Comparison of ENCODE assay signal across 8 mouse cellular contexts in the genomic region with DNA sequence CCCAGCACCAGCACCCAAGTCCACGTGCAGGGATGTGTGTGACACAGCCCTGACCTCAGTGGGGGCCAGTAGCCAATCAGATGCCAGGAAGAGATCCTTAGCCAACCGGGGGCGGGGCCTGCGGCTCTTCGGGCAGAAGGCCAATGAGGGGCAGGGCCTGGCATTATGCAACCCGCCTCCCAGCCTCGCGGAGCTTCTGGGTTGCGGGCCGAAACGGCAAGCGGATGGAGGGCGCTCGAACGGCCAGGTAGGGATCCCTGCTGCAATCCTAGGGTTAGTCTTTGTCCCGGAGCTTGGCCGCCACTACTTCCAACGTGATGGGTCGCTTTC. TPM values are rescaled to one million over a fixed set of nuclear protein-coding genes. Genes with fewer than 3 reads are reported as not detected.
DNase-seq lines count a peak whose midpoint lies in the region; ATAC-seq and TF ChIP-seq lines count a peak whose summit lies in the region.

No protein-coding gene starts in this region.

- peak overlapping the region; percentile 72 for H3K4me2 ChIP-seq in forebrain, embryonic 12.5 days
- H3K4me2 ChIP-seq in heart, postnatal 0 days (ENCODE audit: low read depth, low read length): peak overlapping the region; percentile 71
- peak overlapping the region; percentile 94 for H3K4me2 ChIP-seq in liver, postnatal 0 days (ENCODE audit: low read depth, low read length)
- peak overlapping the region; percentile 93 for H3K4me2 ChIP-seq in neural tube, embryonic 13.5 days

- peak overlapping the region; percentile 87 for H3K27ac ChIP-seq in forebrain, embryonic 12.5 days
- peak overlapping the region; percentile 99 for H3K27ac ChIP-seq in heart, postnatal 0 days (ENCODE audit: low read depth)
- H3K27ac ChIP-seq in liver, postnatal 0 days (ENCODE audit: low read depth): peak overlapping the region; percentile 100
- H3K27ac ChIP-seq in neural tube, embryonic 13.5 days (replicated peaks): peak overlapping the region; percentile 89

- WGBS in forebrain, embryonic 12.5 days: 1% methylated on average over 19 of the region's 19 CpGs
- under 1% methylated on average over 19 of the region's 19 CpGs for WGBS in heart, postnatal 0 days
- under 1% methylated on average over 19 of the region's 19 CpGs for WGBS in liver, postnatal 0 days (ENCODE audit: insufficient replicate concordance)
- WGBS in neural tube, embryonic 13.5 days: 0% methylated on average over 19 of the region's 19 CpGs

- peak; percentile 88 for DNase-seq in CD8-positive naive resting alpha-beta T cell, adult 2 months (ENCODE audit: low read depth in 2 of 2, low spot score in 2 of 2)
- DNase-seq in c-Kit-positive CD71-negative TER-119-negative erythroid progenitor cells, embryonic 14.5 days (ENCODE audit: low read depth): peak; percentile 95
- peak; percentile 96 for DNase-seq in heart, postnatal 0 days (ENCODE audit: low spot score)
- peak; percentile 98 for DNase-seq in layer of hippocampus, adult 11-12 months (ENCODE audit: low spot score)
- DNase-seq in liver, postnatal 0 days: peak; percentile 98
- peak; percentile 94 for DNase-seq in telencephalon, adult 2 months (ENCODE audit: low read depth, low spot score)

- H3K4me1 ChIP-seq in forebrain, embryonic 12.5 days: peaks cover 69% of the 10 kb centered on the region
- peaks cover 16% of the 10 kb centered on the region for H3K4me1 ChIP-seq in heart, postnatal 0 days (ENCODE audit: control insufficient read depth, insufficient read depth)
- H3K4me1 ChIP-seq in liver, postnatal 0 days (ENCODE audit: insufficient read depth): peaks cover 38% of the 10 kb centered on the region
- peaks cover 71% of the 10 kb centered on the region for H3K4me1 ChIP-seq in neural tube, embryonic 13.5 days (replicated peaks)

- ATAC-seq in forebrain, embryonic 12.5 days (ENCODE audit: low FRiP score): peak; percentile 54
- ATAC-seq in heart, postnatal 0 days (ENCODE audit: insufficient read depth, low read depth): peak; percentile 16
- ATAC-seq in liver, postnatal 0 days: peak; percentile 34
- peak; percentile 5 for ATAC-seq in neural tube, embryonic 13.5 days (ENCODE audit: low read depth)

- H3K9ac ChIP-seq in forebrain, embryonic 12.5 days: peak overlapping the region; percentile 44
- peak overlapping the region; percentile 66 for H3K9ac ChIP-seq in heart, postnatal 0 days (replicated peaks; ENCODE audit: low read depth, low read length)
- H3K9ac ChIP-seq in liver, postnatal 0 days (replicated peaks): peak overlapping the region; percentile 75
- H3K9ac ChIP-seq in neural tube, embryonic 13.5 days: peak overlapping the region; percentile 84

- H3K9me3 ChIP-seq in forebrain, embryonic 12.5 days: no peaks in the 10 kb centered on the region
- no peaks in the 10 kb centered on the region for H3K9me3 ChIP-seq in heart, postnatal 0 days (replicated peaks; ENCODE audit: control insufficient read depth, low read length)
- H3K9me3 ChIP-seq in liver, postnatal 0 days (ENCODE audit: low read length): no peaks in the 10 kb centered on the region
- no peaks in the 10 kb centered on the region for H3K9me3 ChIP-seq in neural tube, embryonic 13.5 days

- TF ChIP-seq EP300 in heart, postnatal 0 days (IDR thresholded peaks at IDR 0.05; ENCODE audit: low read depth): no peak; the same call in 1 of the 2 replicates
- TF ChIP-seq EP300 in liver, postnatal 0 days (IDR thresholded peaks at IDR 0.05; ENCODE audit: low read depth): no peak; the same call in 1 of the 2 replicates

- no peaks in the 10 kb centered on the region for H3K27me3 ChIP-seq in forebrain, embryonic 12.5 days
- no peaks in the 10 kb centered on the region for H3K27me3 ChIP-seq in heart, postnatal 0 days (ENCODE audit: control insufficient read depth, insufficient read depth, low read length)
- no peaks in the 10 kb centered on the region for H3K27me3 ChIP-seq in liver, postnatal 0 days (ENCODE audit: insufficient read depth, low read length)
- H3K27me3 ChIP-seq in neural tube, embryonic 13.5 days: no peaks in the 10 kb centered on the region; the same call in 1 of the 2 replicates

- no peak for TF ChIP-seq CTCF in heart, postnatal 0 days (IDR thresholded peaks at IDR 0.05; ENCODE audit: low read depth)
- no peak for TF ChIP-seq CTCF in liver, postnatal 0 days (IDR thresholded peaks at IDR 0.05; ENCODE audit: low read depth)

- H3K36me3 ChIP-seq in forebrain, embryonic 12.5 days (replicated peaks): peaks cover 31% of the 10 kb centered on the region
- H3K36me3 ChIP-seq in heart, postnatal 0 days (replicated peaks; ENCODE audit: control insufficient read depth, insufficient read depth, low read length): peaks cover 36% of the 10 kb centered on the region
- peaks cover 36% of the 10 kb centered on the region for H3K36me3 ChIP-seq in liver, postnatal 0 days (replicated peaks; ENCODE audit: insufficient read depth, low read length)
- peaks cover 31% of the 10 kb centered on the region for H3K36me3 ChIP-seq in neural tube, embryonic 13.5 days

- peak overlapping the region; percentile 50 for H3K4me3 ChIP-seq in forebrain, embryonic 12.5 days (replicated peaks)
- H3K4me3 ChIP-seq in heart, postnatal 0 days (ENCODE audit: low read depth, low read length): peak overlapping the region; percentile 76
- H3K4me3 ChIP-seq in liver, postnatal 0 days (ENCODE audit: low read depth, low read length): peak overlapping the region; percentile 58
- H3K4me3 ChIP-seq in neural tube, embryonic 13.5 days: peak overlapping the region; percentile 63

RNA-seq across cellular contexts. Expression of a gene that starts 3.7 kb away (rescaled TPM):
- 7.8 and 12.3 TPM in 2 replicates for polyA plus RNA-seq in forebrain, embryonic 12.5 days (2016; fragmentation: Nextera tagmentation; extraction: Ambion mirVana)
- 76.8 and 93.5 TPM in 2 replicates for total RNA-seq in heart, postnatal 0 days (2014; rRNA removed; ENCODE audit: low replicate concordance)
- 8.1 and 9.7 TPM in 2 replicates for polyA plus RNA-seq in heart, postnatal 0 days (2015; fragmentation: Nextera tagmentation; extraction: Ambion mirVana)
- polyA plus RNA-seq in liver, postnatal 0 days (2015; fragmentation: Nextera tagmentation; extraction: Ambion mirVana): 3.0 and 8.2 TPM in 2 replicates
- 8.0 and 8.4 TPM in 2 replicates for polyA plus RNA-seq in neural tube, embryonic 13.5 days (2015; fragmentation: Nextera tagmentation; extraction: Ambion mirVana)

RNA-seq across cellular contexts. Expression of a gene that starts 10.4 kb away (rescaled TPM):
- polyA plus RNA-seq in forebrain, embryonic 12.5 days (2016; fragmentation: Nextera tagmentation; extraction: Ambion mirVana): 103 and 121 TPM in 2 replicates
- 25.2 and 27.9 TPM in 2 replicates for total RNA-seq in heart, postnatal 0 days (2014; rRNA removed; ENCODE audit: low replicate concordance)
- 59.2 and 62.1 TPM in 2 replicates for polyA plus RNA-seq in heart, postnatal 0 days (2015; fragmentation: Nextera tagmentation; extraction: Ambion mirVana)
- 13.6 and 14.2 TPM in 2 replicates for polyA plus RNA-seq in liver, postnatal 0 days (2015; fragmentation: Nextera tagmentation; extraction: Ambion mirVana)
- polyA plus RNA-seq in neural tube, embryonic 13.5 days (2015; fragmentation: Nextera tagmentation; extraction: Ambion mirVana): 268 and 282 TPM in 2 replicates

RNA-seq across cellular contexts. Expression of a gene that starts 21.5 kb away (rescaled TPM):
- polyA plus RNA-seq in forebrain, embryonic 12.5 days (2016; fragmentation: Nextera tagmentation; extraction: Ambion mirVana): 0.31 and 0.43 TPM in 2 replicates
- not detected in 2 replicates for total RNA-seq in heart, postnatal 0 days (2014; rRNA removed; ENCODE audit: low replicate concordance)
- 0.26 and 0.29 TPM in 2 replicates for polyA plus RNA-seq in heart, postnatal 0 days (2015; fragmentation: Nextera tagmentation; extraction: Ambion mirVana)
- polyA plus RNA-seq in liver, postnatal 0 days (2015; fragmentation: Nextera tagmentation; extraction: Ambion mirVana): 0.07 and 0.15 TPM in 2 replicates
- 0.61 TPM in 1 of 2 replicates, not detected in the other for polyA plus RNA-seq in neural tube, embryonic 13.5 days (2015; fragmentation: Nextera tagmentation; extraction: Ambion mirVana)

RNA-seq across cellular contexts. Expression of a gene that starts 23.7 kb away (rescaled TPM):
- 0.11 TPM in 1 of 2 replicates, not detected in the other for polyA plus RNA-seq in forebrain, embryonic 12.5 days (2016; fragmentation: Nextera tagmentation; extraction: Ambion mirVana)
- 0.66 TPM in 1 of 2 replicates, not detected in the other for total RNA-seq in heart, postnatal 0 days (2014; rRNA removed; ENCODE audit: low replicate concordance)
- 0.30 and 0.49 TPM in 2 replicates for polyA plus RNA-seq in heart, postnatal 0 days (2015; fragmentation: Nextera tagmentation; extraction: Ambion mirVana)
- polyA plus RNA-seq in liver, postnatal 0 days (2015; fragmentation: Nextera tagmentation; extraction: Ambion mirVana): 0.06 and 0.07 TPM in 2 replicates
- 0.18 and 0.32 TPM in 2 replicates for polyA plus RNA-seq in neural tube, embryonic 13.5 days (2015; fragmentation: Nextera tagmentation; extraction: Ambion mirVana)

RNA-seq across cellular contexts. Expression of a gene that starts 27.0 kb away (rescaled TPM):
- polyA plus RNA-seq in forebrain, embryonic 12.5 days (2016; fragmentation: Nextera tagmentation; extraction: Ambion mirVana): 0.19 and 0.55 TPM in 2 replicates
- total RNA-seq in heart, postnatal 0 days (2014; rRNA removed; ENCODE audit: low replicate concordance): 0.58 TPM in 1 of 2 replicates, not detected in the other
- 0.08 TPM in 1 of 2 replicates, not detected in the other for polyA plus RNA-seq in heart, postnatal 0 days (2015; fragmentation: Nextera tagmentation; extraction: Ambion mirVana)
- 0.14 and 0.18 TPM in 2 replicates for polyA plus RNA-seq in liver, postnatal 0 days (2015; fragmentation: Nextera tagmentation; extraction: Ambion mirVana)
- polyA plus RNA-seq in neural tube, embryonic 13.5 days (2015; fragmentation: Nextera tagmentation; extraction: Ambion mirVana): 0.59 and 1.2 TPM in 2 replicates

Comparison
In these comparisons a context has a peak if more than half of its experiments do, and no peak if none do; other contexts are left out.
1. Peak in every context shown above with its lines: DNase-seq, ATAC-seq, H3K4me3 ChIP-seq and H3K27ac ChIP-seq.